13 mouse cellular contexts compared by ENCODE assay signal in the genomic region with DNA sequence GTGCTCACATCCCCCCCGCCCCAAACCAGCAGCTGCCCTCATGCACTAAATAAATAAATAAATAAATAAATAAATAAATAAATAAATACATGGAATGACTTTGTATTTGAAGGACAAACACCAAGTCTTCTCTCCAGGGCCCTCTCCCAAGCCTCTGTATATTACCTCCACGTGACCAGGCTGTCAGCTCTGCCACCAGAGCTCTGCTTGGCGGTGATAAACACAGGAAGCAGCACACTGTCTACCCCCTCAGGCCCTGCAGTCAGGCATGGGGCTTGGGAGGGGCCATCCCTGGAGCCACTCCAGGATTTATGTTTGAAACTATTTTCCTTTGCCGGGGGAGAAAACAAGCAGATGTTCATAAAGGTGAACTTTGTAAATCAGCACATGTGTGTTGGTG.
"Had no signal": no experiment of that assay in that cellular context is flagged by ENCODE, and none has a peak within 500 bp of the region (broad histone marks: within the 10 kb centered on the region; RNA-seq: fewer than 3 reads in every experiment).

No protein-coding gene starts in this region.

- H3K36me3 ChIP-seq: limb, embryonic 10.5 days; liver, embryonic 15.5 days; midbrain, embryonic 15.5 days had no signal

- H3K9me3 ChIP-seq: limb, embryonic 10.5 days; liver, embryonic 15.5 days; midbrain, embryonic 15.5 days had no signal

- H3K4me2 ChIP-seq: hindbrain, embryonic 14.5 days; liver, embryonic 11.5 days; liver, embryonic 15.5 days; midbrain, embryonic 11.5 days; midbrain, embryonic 15.5 days had no signal

- H3K27me3 ChIP-seq: liver, embryonic 15.5 days; midbrain, embryonic 15.5 days had no signal

- H3K4me3 ChIP-seq: left cerebral cortex, adult 2 months; limb, embryonic 10.5 days; liver, embryonic 15.5 days; megakaryocyte, embryonic 14.5 days; midbrain, embryonic 15.5 days had no signal

- H3K27ac ChIP-seq: hindbrain, embryonic 14.5 days; left cerebral cortex, adult 2 months; limb, embryonic 10.5 days; liver, embryonic 15.5 days; macrophage; midbrain, embryonic 15.5 days had no signal

- H3K9ac ChIP-seq: hindbrain, embryonic 14.5 days; liver, embryonic 15.5 days; midbrain, embryonic 15.5 days had no signal

- H3K4me1 ChIP-seq: liver, embryonic 15.5 days; midbrain, embryonic 15.5 days had no signal

- ATAC-seq: intestine, postnatal 0 days; lung, postnatal 0 days; midbrain, embryonic 15.5 days had no signal

- DNase-seq: thymus, adult 18-20 months; thymus, postnatal 14 days had no signal
